Mouse (Mus musculus) liver, embryonic 15.5 days (tissue): Measurements from ENCODE around the gene Nutf2. TPM values are rescaled to one million over a fixed set of nuclear protein-coding genes. Genes with fewer than 3 reads are reported as not detected.
A peak's percentile ranks its signal among the peaks of the same experiment; 100 is the strongest.

ENCODE experiments used
- ATAC-seq: fragments of 200-750 bp; cut with Nextera tagmentation; 2 replicates; pipeline ENCODE4 v1.8.0; 2017; ENCODE audit warnings: moderate number of reproducible peaks, mild to moderate bottlenecking, moderate library complexity; ENCODE audit not compliant: insufficient read depth
- H3K27ac ChIP-seq: fragments of 300-500 bp; sonication (generic); replicated peaks from 2 replicates; pipeline ENCODE4 v1.5.1; 2015; ENCODE audit warnings: mild to moderate bottlenecking, inconsistent platforms
- H3K27me3 ChIP-seq: fragments of 300-500 bp; sonication (generic); 2 replicates; pipeline ENCODE4 v1.6.1; 2015; ENCODE audit warnings: mild to moderate bottlenecking, inconsistent platforms
- H3K36me3 ChIP-seq: fragments of 300-500 bp; sonication (generic); replicated peaks from 2 replicates; pipeline ENCODE4 v1.6.1; 2015; ENCODE audit warnings: moderate library complexity, mild to moderate bottlenecking, inconsistent platforms
- H3K4me1 ChIP-seq: fragments of 300-500 bp; sonication (generic); replicated peaks from 2 replicates; pipeline ENCODE4 v1.6.1; 2015; ENCODE audit warnings: inconsistent platforms
- H3K4me2 ChIP-seq: fragments of 300-500 bp; sonication (generic); 2 replicates; pipeline ENCODE4 v1.6.1; 2015; ENCODE audit warnings: moderate library complexity, mild to moderate bottlenecking, inconsistent platforms
- H3K4me3 ChIP-seq: fragments of 300-500 bp; sonication (generic); replicated peaks from 2 replicates; pipeline ENCODE4 v1.5.1; 2015; ENCODE audit warnings: mild to moderate bottlenecking, inconsistent platforms
- H3K9ac ChIP-seq: fragments of 300-500 bp; sonication (generic); 2 replicates; pipeline ENCODE4 v1.6.1; 2015; ENCODE audit warnings: moderate library complexity, mild to moderate bottlenecking, inconsistent platforms
- H3K9me3 ChIP-seq: fragments of 300-500 bp; sonication (generic); replicated peaks from 2 replicates; pipeline ENCODE4 v1.6.1; 2016; ENCODE audit warnings: inconsistent platforms
- WGBS: fragments of 180-500 bp; shearing (Covaris S2); methylation state at CpG from one replicate; pipeline ENCODE4 v1.1.7; 2015; ENCODE audit warnings: mixed read lengths; ENCODE audit not compliant: insufficient replicate concordance; 5-methylcytosine and 5-hydroxymethylcytosine counted together
- polyA plus RNA-seq: library from polyadenylated mRNA; unstranded; fragments of >200 nt; fragmentation: Nextera tagmentation; extraction: Ambion mirVana; gene quantifications from 2 replicates; pipeline ENCODE4 v1.2.1, GENCODE M21; 2015

Nutf2 gene
- polyA plus RNA-seq, 1 experiment from 2014 or later: 94.1 TPM

DNA sequence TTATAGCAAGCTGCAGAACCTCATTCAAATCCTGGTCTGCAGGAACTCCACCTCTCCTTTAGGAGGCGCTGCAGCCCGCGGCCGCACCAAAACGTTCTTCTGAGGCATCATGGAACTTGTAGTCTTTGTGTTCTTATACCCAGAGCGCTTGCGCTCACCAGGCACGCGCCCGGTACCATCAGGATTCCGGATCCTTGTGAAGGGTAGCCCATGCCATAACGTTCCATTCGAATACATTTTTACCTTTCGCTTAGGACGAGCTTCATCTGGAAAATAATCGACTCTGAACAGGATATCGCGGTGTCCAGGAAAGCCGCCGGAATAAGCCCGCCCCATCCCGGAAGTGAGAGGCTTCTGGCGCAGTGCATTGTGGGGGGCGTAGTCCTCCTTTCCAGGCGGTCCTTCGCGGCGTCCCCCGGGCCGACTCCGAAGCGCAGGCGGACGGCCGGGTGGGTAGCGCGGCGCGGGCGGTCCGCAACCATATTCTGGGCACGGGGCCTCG is 5.6 kb upstream of the Nutf2 start, which contains the start of gene Thap11:
Gene Thap11 (plus strand): TSS at position 418 of the 502 bp plus-strand sequence.
- Histone ChIP-seq H3K9ac (peak within 1 kb of the TSS; percentile 92), H3K27me3 (no peaks in the 10 kb centered on the region), H3K4me3 (peak within 1 kb of the TSS; percentile 90), H3K36me3 (peaks cover 13% of the 10 kb centered on the region), H3K27ac (peak within 1 kb of the TSS; percentile 89), H3K9me3 (no peaks in the 10 kb centered on the region), H3K4me1 (peaks cover 68% of the 10 kb centered on the region), H3K4me2 (peak within 1 kb of the TSS; percentile 98)
- peak; percentile 85 for ATAC-seq
- WGBS: under 1% methylated on average over 43 of the region's 43 CpGs

DNA sequence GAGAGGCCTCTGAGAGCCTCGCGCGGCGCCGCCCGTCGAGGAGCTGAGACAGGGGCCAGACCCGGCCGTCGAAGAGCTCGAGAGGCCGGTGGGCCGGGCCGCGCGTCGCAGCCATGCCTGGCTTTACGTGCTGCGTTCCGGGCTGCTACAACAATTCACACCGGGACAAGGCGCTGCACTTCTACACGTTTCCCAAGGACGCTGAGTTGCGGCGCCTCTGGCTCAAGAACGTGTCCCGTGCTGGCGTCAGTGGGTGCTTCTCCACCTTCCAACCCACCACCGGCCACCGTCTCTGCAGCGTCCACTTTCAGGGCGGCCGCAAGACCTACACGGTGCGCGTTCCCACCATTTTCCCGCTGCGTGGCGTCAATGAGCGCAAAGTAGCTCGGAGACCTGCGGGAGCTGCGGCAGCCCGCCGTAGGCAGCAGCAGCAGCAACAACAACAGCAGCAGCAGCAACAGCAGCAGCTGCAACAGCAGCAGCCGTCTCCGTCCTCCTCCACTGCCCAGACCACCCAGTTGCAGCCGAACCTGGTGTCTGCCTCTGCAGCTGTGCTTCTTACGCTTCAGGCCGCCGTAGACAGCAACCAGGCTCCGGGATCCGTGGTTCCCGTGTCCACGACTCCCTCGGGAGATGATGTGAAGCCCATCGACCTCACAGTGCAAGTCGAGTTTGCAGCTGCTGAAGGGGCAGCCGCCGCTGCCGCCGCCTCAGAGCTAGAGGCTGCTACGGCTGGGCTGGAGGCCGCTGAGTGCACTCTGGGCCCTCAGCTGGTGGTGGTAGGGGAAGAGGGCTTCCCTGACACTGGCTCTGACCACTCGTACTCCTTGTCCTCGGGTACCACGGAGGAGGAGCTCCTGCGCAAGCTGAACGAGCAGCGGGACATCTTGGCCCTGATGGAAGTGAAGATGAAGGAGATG is 4.9 kb upstream of the Nutf2 start:
- Histone ChIP-seq H3K4me2 (peak overlapping the region; percentile 98), H3K27ac (peak overlapping the region; percentile 89), H3K4me1 (peaks cover 68% of the 10 kb centered on the region), H3K9me3 (no peaks in the 10 kb centered on the region), H3K36me3 (peaks cover 12% of the 10 kb centered on the region), H3K9ac (peak overlapping the region; percentile 92), H3K4me3 (peak overlapping the region; percentile 90), H3K27me3 (no peaks in the 10 kb centered on the region)
- WGBS: under 1% methylated on average over 71 of the region's 71 CpGs
- peak; percentile 26 for ATAC-seq

DNA sequence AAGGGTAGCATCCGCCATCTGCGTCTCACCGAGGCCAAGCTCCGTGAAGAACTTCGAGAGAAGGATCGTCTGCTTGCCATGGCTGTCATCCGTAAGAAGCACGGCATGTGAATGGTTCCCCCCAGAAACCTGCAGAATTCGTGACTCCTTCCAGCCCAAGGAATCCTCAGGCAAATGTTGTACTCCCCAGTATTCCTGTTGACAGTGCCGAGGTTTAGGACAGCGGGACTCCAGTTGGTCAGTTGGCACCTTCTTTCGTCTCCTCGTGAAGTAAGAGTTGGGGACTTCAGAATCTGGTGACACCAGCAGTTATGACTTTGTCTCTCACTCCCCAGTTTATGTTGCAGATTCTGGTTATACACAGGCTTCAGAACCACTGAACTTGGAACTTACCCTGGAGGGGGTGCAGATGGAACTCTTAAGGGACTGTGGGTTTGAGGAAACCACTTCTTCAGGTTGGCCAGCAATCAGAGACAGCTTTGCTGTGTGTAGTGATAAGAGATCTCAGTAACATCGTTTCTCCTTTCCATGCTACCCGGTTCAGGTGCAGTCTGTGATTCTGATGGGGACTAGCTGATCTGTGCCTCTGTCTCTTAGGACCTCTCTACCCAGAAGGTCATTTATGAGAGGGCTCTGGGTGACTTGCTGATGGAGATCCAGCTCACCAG is 4.1 kb upstream of the Nutf2 start:
- H3K4me1 ChIP-seq: peaks cover 68% of the 10 kb centered on the region
- peak overlapping the region; percentile 98 for H3K4me2 ChIP-seq
- 15% methylated on average over 15 of the region's 15 CpGs for whole genome bisulfite sequencing
- H3K27ac ChIP-seq: peak overlapping the region; percentile 89
- H3K9ac ChIP-seq: peak overlapping the region; percentile 92
- H3K4me3 ChIP-seq: peak overlapping the region; percentile 90
- H3K9me3 ChIP-seq: no peaks in the 10 kb centered on the region
- H3K27me3 ChIP-seq: no peaks in the 10 kb centered on the region
- H3K36me3 ChIP-seq: peaks cover 12% of the 10 kb centered on the region
- ATAC-seq: no peak

DNA sequence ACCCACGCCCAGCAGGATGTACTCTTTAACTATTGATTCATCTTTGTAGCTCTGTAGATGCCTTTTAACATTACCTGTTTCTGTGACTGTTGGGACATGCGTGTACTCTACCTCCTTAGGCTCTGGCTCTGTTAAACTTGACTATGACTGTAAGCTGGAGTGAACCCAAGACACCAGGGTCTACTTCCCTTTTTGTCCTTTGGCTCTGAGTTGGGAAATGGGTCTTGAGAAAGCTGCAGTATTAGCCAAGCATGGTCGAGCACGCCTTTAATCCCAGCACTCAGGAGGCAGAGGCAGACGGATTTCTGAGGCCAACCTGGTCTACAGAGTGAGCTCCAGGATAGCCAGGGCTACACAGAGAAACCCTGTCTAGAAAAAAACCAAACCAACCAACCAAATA is 1.9 kb upstream of the Nutf2 start:
- no peak overlapping the region for H3K9ac ChIP-seq
- WGBS: 54% methylated on average over 5 of the region's 5 CpGs
- H3K4me1 ChIP-seq: peaks cover 80% of the 10 kb centered on the region
- H3K27me3 ChIP-seq: no peaks in the 10 kb centered on the region
- peak overlapping the region; percentile 88; the same call in 1 of the 2 replicates for H3K4me3 ChIP-seq
- H3K36me3 ChIP-seq: peaks cover 12% of the 10 kb centered on the region
- no peak for ATAC-seq
- no peaks in the 10 kb centered on the region for H3K9me3 ChIP-seq
- H3K4me2 ChIP-seq: peak overlapping the region; percentile 98; the same call in 1 of the 2 replicates
- peak overlapping the region; percentile 97 for H3K27ac ChIP-seq

DNA sequence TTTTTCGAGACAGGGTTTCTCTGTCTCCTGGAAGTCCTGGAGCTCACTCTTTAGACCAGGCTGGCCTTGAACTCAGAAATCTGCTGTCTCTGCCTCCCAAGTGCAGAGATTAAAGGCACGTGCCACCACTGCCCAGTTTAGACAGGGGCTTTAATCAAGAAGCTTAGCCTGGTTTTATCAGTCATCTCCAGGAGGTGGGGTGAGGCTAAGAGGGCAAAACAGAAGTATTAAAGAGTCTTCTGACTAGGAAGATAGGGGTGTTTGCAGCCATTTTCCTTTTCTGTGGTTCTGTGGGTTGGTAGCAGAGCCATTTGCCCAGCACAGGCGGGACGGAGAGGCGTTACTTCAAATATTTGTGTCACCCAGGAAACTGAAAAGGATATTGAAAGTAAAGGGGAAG is 1.1 kb upstream of the Nutf2 start:
- 9% methylated on average over 5 of the region's 5 CpGs for WGBS
- H3K4me2 ChIP-seq: peak overlapping the region; percentile 98
- no peaks in the 10 kb centered on the region for H3K9me3 ChIP-seq
- H3K27ac ChIP-seq: peak overlapping the region; percentile 97
- peak overlapping the region; percentile 86 for H3K9ac ChIP-seq
- peaks cover 87% of the 10 kb centered on the region for H3K4me1 ChIP-seq
- H3K4me3 ChIP-seq: peak overlapping the region; percentile 88
- H3K36me3 ChIP-seq: peaks cover 15% of the 10 kb centered on the region
- ATAC-seq: no peak
- H3K27me3 ChIP-seq: no peaks in the 10 kb centered on the region

DNA sequence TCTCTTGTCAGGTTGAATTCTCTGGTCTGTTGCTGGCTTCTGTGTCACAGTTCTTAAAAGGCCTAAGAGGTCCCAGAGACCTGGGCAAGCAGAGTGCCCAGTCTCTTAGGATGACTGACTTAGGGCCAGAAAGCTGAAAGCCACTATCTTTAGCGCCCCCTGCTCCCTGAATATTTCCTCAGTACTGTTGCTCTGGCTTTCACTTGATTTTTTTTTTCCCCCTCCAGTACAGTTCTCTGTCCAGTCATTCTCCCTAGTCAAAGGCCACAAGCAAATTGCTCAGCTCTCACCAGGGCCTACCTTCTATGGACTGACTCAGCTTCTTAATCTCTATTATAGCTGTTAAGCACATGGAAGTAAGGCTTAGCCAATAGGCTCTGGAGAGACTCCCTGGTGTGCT is 1.6 kb downstream of the Nutf2 start:
- peak overlapping the region; percentile 86 for H3K9ac ChIP-seq
- H3K27ac ChIP-seq: peak overlapping the region; percentile 97
- H3K9me3 ChIP-seq: no peaks in the 10 kb centered on the region
- H3K27me3 ChIP-seq: no peaks in the 10 kb centered on the region
- H3K4me2 ChIP-seq: peak overlapping the region; percentile 98
- 0% methylated on average over 1 of the region's 1 CpGs for WGBS
- H3K36me3 ChIP-seq: peaks cover 38% of the 10 kb centered on the region
- H3K4me3 ChIP-seq: peak overlapping the region; percentile 88
- peaks cover 90% of the 10 kb centered on the region for H3K4me1 ChIP-seq
- no peak for ATAC-seq

DNA sequence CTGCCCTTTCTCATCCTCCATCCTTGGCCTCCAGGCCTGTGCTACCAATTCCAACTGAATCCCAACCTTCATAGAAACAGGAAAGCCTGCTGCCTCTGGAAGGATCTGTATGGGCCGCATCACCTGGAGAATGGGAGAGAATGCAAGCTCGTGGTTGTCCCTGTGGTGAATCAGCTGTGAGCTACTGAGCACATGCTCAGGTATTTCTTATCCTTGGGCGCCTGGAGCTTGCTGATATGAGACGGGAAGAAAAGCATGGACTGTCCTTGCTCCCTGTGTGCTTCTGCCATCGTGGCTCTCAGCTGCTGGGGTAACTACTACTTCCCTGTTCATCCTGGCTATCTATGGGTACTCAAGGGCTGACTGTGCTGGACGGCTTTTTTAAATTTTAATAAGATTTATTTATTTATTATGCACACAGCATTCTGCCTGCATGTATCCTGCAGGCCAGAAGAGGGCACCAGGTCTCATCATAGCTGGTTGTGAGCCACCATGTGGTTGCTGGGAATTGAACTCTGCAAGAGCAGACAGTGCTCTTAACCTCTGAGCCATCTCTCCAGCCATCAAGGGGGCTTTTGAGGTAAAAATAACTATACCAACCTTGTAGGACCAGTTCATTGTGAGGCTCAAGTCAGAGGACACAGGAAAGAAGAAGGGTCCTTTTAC is 6.1 kb downstream of the Nutf2 start:
- no peak overlapping the region for H3K4me3 ChIP-seq
- no peaks in the 10 kb centered on the region for H3K27me3 ChIP-seq
- no peak overlapping the region for H3K9ac ChIP-seq
- peaks cover 70% of the 10 kb centered on the region for H3K36me3 ChIP-seq
- H3K4me2 ChIP-seq: no peak overlapping the region
- ATAC-seq: 0 out of 2 replicates have a peak, but pooled peaks have one; percentile 3
- WGBS: 34% methylated on average over 6 of the region's 6 CpGs
- H3K27ac ChIP-seq: peak overlapping the region; percentile 46; the same call in 1 of the 2 replicates
- peaks cover 67% of the 10 kb centered on the region for H3K4me1 ChIP-seq
- H3K9me3 ChIP-seq: no peaks in the 10 kb centered on the region

DNA sequence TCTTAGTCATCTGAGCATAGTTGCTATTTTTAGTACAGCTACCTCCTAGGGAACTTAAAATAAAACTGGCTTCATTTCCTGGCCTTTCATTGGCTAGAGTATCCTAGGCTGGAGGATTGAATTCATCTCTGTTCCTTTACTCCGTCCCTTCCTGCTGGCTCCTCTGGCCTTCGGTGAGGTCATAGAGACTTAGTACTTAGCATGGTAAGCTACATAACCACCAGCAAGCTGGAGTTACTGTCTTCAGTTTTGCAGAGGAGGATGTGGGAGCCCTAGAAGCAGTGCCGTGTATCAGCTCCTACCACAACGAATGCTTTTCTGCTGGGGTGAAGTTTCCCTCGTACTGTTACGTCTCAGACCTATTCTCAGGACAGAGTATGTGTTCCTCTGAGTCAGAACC is 13.9 kb downstream of the Nutf2 start:
- H3K9ac ChIP-seq: no peak overlapping the region
- H3K4me1 ChIP-seq: peaks cover 14% of the 10 kb centered on the region; the same call in 1 of the 2 replicates
- H3K4me3 ChIP-seq: no peak overlapping the region
- no peaks in the 10 kb centered on the region for H3K27me3 ChIP-seq
- H3K9me3 ChIP-seq: no peaks in the 10 kb centered on the region
- peaks cover 92% of the 10 kb centered on the region for H3K36me3 ChIP-seq
- no peak for ATAC-seq
- H3K27ac ChIP-seq: no peak overlapping the region
- 88% methylated on average over 6 of the region's 6 CpGs for WGBS
- H3K4me2 ChIP-seq: no peak overlapping the region

DNA sequence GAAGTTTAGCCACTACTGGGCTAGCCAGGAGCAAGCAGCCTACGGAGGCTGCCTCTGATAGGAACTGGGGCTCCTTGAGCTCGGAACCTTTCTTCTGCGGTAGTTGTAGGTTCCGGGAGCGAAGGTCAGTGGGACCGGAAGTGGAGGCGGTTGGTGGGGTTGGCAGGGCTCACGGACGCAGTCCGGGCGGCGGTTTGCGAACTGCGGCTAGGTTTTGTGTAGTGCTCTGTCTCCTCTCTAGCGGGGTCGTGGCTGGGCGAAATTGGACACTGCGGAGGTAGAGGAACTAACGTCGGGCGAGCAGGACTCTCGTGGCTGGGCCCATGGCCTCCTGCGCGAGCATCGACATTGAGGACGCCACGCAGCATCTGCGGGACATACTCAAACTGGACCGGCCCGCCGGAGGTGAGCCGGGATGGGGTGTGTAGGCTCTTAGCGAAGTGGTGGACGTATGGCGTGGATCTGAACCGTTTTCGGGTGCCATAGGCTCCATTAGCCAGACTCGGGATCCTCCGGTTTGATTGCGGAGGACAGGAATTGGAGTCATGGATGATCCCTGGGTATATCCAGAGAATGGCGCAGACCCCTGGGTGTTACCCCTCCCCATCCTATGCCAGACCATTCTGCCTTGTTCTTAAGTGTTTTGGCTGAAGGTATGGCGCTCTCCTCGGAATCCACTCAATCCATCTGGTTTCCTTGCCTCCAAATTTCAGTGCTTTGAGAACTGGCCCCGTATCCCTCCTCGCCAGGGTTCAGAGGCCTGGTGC is 20.6 kb downstream of the Nutf2 start, which contains the start of gene Edc4:
Gene Edc4 (plus strand): TSS at position 128 of the 767 bp plus-strand sequence.
- peaks cover 30% of the 10 kb centered on the region for H3K4me1 ChIP-seq
- H3K4me2 ChIP-seq: peak within 1 kb of the TSS; percentile 79
- H3K4me3 ChIP-seq: peak within 1 kb of the TSS; percentile 76
- no peaks in the 10 kb centered on the region for H3K9me3 ChIP-seq
- peak within 1 kb of the TSS; percentile 82 for H3K9ac ChIP-seq
- H3K27me3 ChIP-seq: no peaks in the 10 kb centered on the region
- ATAC-seq: peak; percentile 78
- WGBS: under 1% methylated on average over 45 of the region's 45 CpGs
- H3K27ac ChIP-seq: peak within 1 kb of the TSS; percentile 67
- H3K36me3 ChIP-seq: peaks cover 57% of the 10 kb centered on the region
